In genomic region chr1:55132308-55132707, GRCm38 (mm10) we compare ENCODE assay signal across 8 mouse cellular contexts. TPM values are rescaled to one million over a fixed set of nuclear protein-coding genes. Genes with fewer than 3 reads are reported as not detected.
DNase-seq lines count a peak whose midpoint lies in the region; ATAC-seq and TF ChIP-seq lines count a peak whose summit lies in the region.

No protein-coding gene starts in this region.

- H3K9me3 ChIP-seq in liver, embryonic 11.5 days (ENCODE audit: control insufficient read depth, low read length) = no peaks in the 10 kb centered on the region
- H3K9me3 ChIP-seq in embryonic facial prominence, embryonic 14.5 days (ENCODE audit: control insufficient read depth, low read length) = no peaks in the 10 kb centered on the region
- no peaks in the 10 kb centered on the region for H3K9me3 ChIP-seq in intestine, postnatal 0 days (ENCODE audit: control insufficient read depth)
- no peaks in the 10 kb centered on the region for H3K9me3 ChIP-seq in neural tube, embryonic 14.5 days (ENCODE audit: control insufficient read depth, low read length)

- peak overlapping the region; percentile 74 for H3K4me3 ChIP-seq in liver, embryonic 11.5 days (ENCODE audit: low read depth, low read length)
- peak overlapping the region; percentile 99 for H3K4me3 ChIP-seq in embryonic facial prominence, embryonic 14.5 days (ENCODE audit: low read depth, low read length)
- H3K4me3 ChIP-seq in intestine, postnatal 0 days (ENCODE audit: low read depth, low read length) = peak overlapping the region; percentile 94
- peak overlapping the region; percentile 97 for H3K4me3 ChIP-seq in neural tube, embryonic 14.5 days (ENCODE audit: low read depth, low read length)

- no peak for DNase-seq in liver, embryonic 11.5 days (ENCODE audit: low spot score)
- no peak for DNase-seq in liver
- no peak for DNase-seq in embryonic facial prominence, embryonic 14.5 days (ENCODE audit: low spot score)
- no peak for DNase-seq in c-Kit-positive CD71-positive TER-119-positive erythroid progenitor cells, embryonic 14.5 days (ENCODE audit: low spot score)
- DNase-seq in thymus, postnatal 14 days = no peak
- no peak for DNase-seq in adrenal gland, postnatal 25 days

- H3K27me3 ChIP-seq in liver, embryonic 11.5 days (replicated peaks; ENCODE audit: control insufficient read depth, insufficient read depth, low read length) = no peaks in the 10 kb centered on the region
- no peaks in the 10 kb centered on the region for H3K27me3 ChIP-seq in embryonic facial prominence, embryonic 14.5 days (replicated peaks; ENCODE audit: control insufficient read depth, insufficient read depth, low read length)
- no peaks in the 10 kb centered on the region for H3K27me3 ChIP-seq in intestine, postnatal 0 days (replicated peaks; ENCODE audit: control insufficient read depth, insufficient read depth, low read length)
- H3K27me3 ChIP-seq in neural tube, embryonic 14.5 days (ENCODE audit: control insufficient read depth, insufficient read depth, low read length) = no peaks in the 10 kb centered on the region

- peaks cover 13% of the 10 kb centered on the region for H3K4me1 ChIP-seq in liver, embryonic 11.5 days (replicated peaks; ENCODE audit: control insufficient read depth, insufficient read depth, low read length)
- H3K4me1 ChIP-seq in embryonic facial prominence, embryonic 14.5 days (ENCODE audit: control insufficient read depth, insufficient read depth, low read length) = peaks cover 20% of the 10 kb centered on the region
- 0 out of 2 replicates have a peak, but pooled peaks cover 4% of the 10 kb centered on the region for H3K4me1 ChIP-seq in intestine, postnatal 0 days (replicated peaks; ENCODE audit: control insufficient read depth, insufficient read depth, low read length)
- peaks cover 20% of the 10 kb centered on the region for H3K4me1 ChIP-seq in neural tube, embryonic 14.5 days (ENCODE audit: control insufficient read depth, insufficient read depth, low read length)

- peak overlapping the region; percentile 83 for H3K9ac ChIP-seq in liver, embryonic 11.5 days (ENCODE audit: low read depth, low read length)
- peak overlapping the region; percentile 98 for H3K9ac ChIP-seq in embryonic facial prominence, embryonic 14.5 days (ENCODE audit: low read depth, low read length)
- peak overlapping the region; percentile 100; the same call in 1 of the 2 replicates for H3K9ac ChIP-seq in intestine, postnatal 0 days (ENCODE audit: low read depth, low read length)
- no peak overlapping the region; the same call in 1 of the 2 replicates for H3K9ac ChIP-seq in neural tube, embryonic 14.5 days (replicated peaks; ENCODE audit: low read depth, low read length)

- peaks cover 7% of the 10 kb centered on the region for H3K36me3 ChIP-seq in liver, embryonic 11.5 days (ENCODE audit: control insufficient read depth, insufficient read depth, low read length)
- peaks cover 5% of the 10 kb centered on the region; the same call in 1 of the 2 replicates for H3K36me3 ChIP-seq in embryonic facial prominence, embryonic 14.5 days (ENCODE audit: control insufficient read depth, insufficient read depth, low read length)
- peaks cover 3% of the 10 kb centered on the region; the same call in 1 of the 2 replicates for H3K36me3 ChIP-seq in intestine, postnatal 0 days (ENCODE audit: control insufficient read depth, insufficient read depth)
- H3K36me3 ChIP-seq in neural tube, embryonic 14.5 days (ENCODE audit: control insufficient read depth, insufficient read depth, low read length) = no peaks in the 10 kb centered on the region

- 54% methylated on average over 4 of the region's 4 CpGs for WGBS in liver, embryonic 11.5 days
- WGBS in embryonic facial prominence, embryonic 14.5 days = 65% methylated on average over 4 of the region's 4 CpGs
- WGBS in intestine, postnatal 0 days = 41% methylated on average over 4 of the region's 4 CpGs
- 80% methylated on average over 4 of the region's 4 CpGs for WGBS in neural tube, embryonic 14.5 days

- H3K4me2 ChIP-seq in liver, embryonic 11.5 days = peak overlapping the region; percentile 67
- H3K4me2 ChIP-seq in embryonic facial prominence, embryonic 14.5 days (ENCODE audit: low read depth, low read length) = peak overlapping the region; percentile 79
- peak overlapping the region; percentile 70 for H3K4me2 ChIP-seq in intestine, postnatal 0 days (replicated peaks; ENCODE audit: low read depth)
- H3K4me2 ChIP-seq in neural tube, embryonic 14.5 days (ENCODE audit: low read depth, low read length) = peak overlapping the region; percentile 77

- ATAC-seq in liver, embryonic 11.5 days (replicated peaks; ENCODE audit: low FRiP score) = no peak
- ATAC-seq in embryonic facial prominence, embryonic 14.5 days (ENCODE audit: low read depth) = no peak
- no peak for ATAC-seq in intestine, postnatal 0 days
- no peak for ATAC-seq in neural tube, embryonic 14.5 days (ENCODE audit: low read depth)

- no peak for TF ChIP-seq CTCF in intestine, postnatal 0 days (IDR thresholded peaks at IDR 0.05; ENCODE audit: low read depth)

- no peak overlapping the region for H3K27ac ChIP-seq in liver, embryonic 11.5 days (ENCODE audit: low read depth, low read length)
- H3K27ac ChIP-seq in embryonic facial prominence, embryonic 14.5 days (replicated peaks; ENCODE audit: low read depth, low read length) = no peak overlapping the region
- H3K27ac ChIP-seq in intestine, postnatal 0 days (ENCODE audit: low read depth, low read length) = no peak overlapping the region
- H3K27ac ChIP-seq in neural tube, embryonic 14.5 days (ENCODE audit: low read depth, low read length) = no peak overlapping the region

RNA-seq across cellular contexts. Expression of gene Mob4, which starts 1.3 kb away (rescaled TPM):
- polyA plus RNA-seq in liver, embryonic 11.5 days (2014; fragmentation: Nextera tagmentation; extraction: Ambion mirVana) = 82.1 and 94.4 TPM in 2 replicates
- polyA plus RNA-seq in embryonic facial prominence, embryonic 14.5 days (2014; fragmentation: Nextera tagmentation; extraction: Ambion mirVana) = 117 and 122 TPM in 2 replicates
- polyA plus RNA-seq in intestine, postnatal 0 days (2015; fragmentation: Nextera tagmentation; extraction: Ambion mirVana) = 87.1 and 95.3 TPM in 2 replicates
- 189 and 204 TPM in 2 replicates for polyA plus RNA-seq in neural tube, embryonic 14.5 days (2014; fragmentation: Nextera tagmentation; extraction: Ambion mirVana)
- total RNA-seq in adrenal gland, postnatal 25 days (2021) = 227 and 289 TPM in 2 replicates

RNA-seq across cellular contexts. Expression of gene Hspd1, which starts 44.3 kb away (rescaled TPM):
- polyA plus RNA-seq in liver, embryonic 11.5 days (2014; fragmentation: Nextera tagmentation; extraction: Ambion mirVana) = 809 and 855 TPM in 2 replicates
- 298 and 311 TPM in 2 replicates for polyA plus RNA-seq in embryonic facial prominence, embryonic 14.5 days (2014; fragmentation: Nextera tagmentation; extraction: Ambion mirVana)
- polyA plus RNA-seq in intestine, postnatal 0 days (2015; fragmentation: Nextera tagmentation; extraction: Ambion mirVana) = 163 and 164 TPM in 2 replicates
- polyA plus RNA-seq in neural tube, embryonic 14.5 days (2014; fragmentation: Nextera tagmentation; extraction: Ambion mirVana) = 230 and 233 TPM in 2 replicates
- total RNA-seq in adrenal gland, postnatal 25 days (2021) = 1,323 and 1,476 TPM in 2 replicates

RNA-seq across cellular contexts. Expression of gene Hspe1, which starts 44.4 kb away (rescaled TPM):
- 894 and 968 TPM in 2 replicates for polyA plus RNA-seq in liver, embryonic 11.5 days (2014; fragmentation: Nextera tagmentation; extraction: Ambion mirVana)
- polyA plus RNA-seq in embryonic facial prominence, embryonic 14.5 days (2014; fragmentation: Nextera tagmentation; extraction: Ambion mirVana) = 387 and 459 TPM in 2 replicates
- polyA plus RNA-seq in intestine, postnatal 0 days (2015; fragmentation: Nextera tagmentation; extraction: Ambion mirVana) = 395 and 427 TPM in 2 replicates
- polyA plus RNA-seq in neural tube, embryonic 14.5 days (2014; fragmentation: Nextera tagmentation; extraction: Ambion mirVana) = 245 and 250 TPM in 2 replicates
- total RNA-seq in adrenal gland, postnatal 25 days (2021) = 656 and 863 TPM in 2 replicates
